Mouse (Mus musculus) kidney, postnatal 10 days (tissue): ENCODE results near the gene Sco1.
"Not testable (repeated sequence)": the region's sequence is repeated elsewhere in the genome, so short reads cannot be mapped to it uniquely, and the experiment has no call there.

Experiments used
- DNase-seq: peaks from one replicate; pipeline ENCODE4 v3.0.0; 2021; ENCODE audit warnings: mixed read lengths

Gene Sco1

DNA sequence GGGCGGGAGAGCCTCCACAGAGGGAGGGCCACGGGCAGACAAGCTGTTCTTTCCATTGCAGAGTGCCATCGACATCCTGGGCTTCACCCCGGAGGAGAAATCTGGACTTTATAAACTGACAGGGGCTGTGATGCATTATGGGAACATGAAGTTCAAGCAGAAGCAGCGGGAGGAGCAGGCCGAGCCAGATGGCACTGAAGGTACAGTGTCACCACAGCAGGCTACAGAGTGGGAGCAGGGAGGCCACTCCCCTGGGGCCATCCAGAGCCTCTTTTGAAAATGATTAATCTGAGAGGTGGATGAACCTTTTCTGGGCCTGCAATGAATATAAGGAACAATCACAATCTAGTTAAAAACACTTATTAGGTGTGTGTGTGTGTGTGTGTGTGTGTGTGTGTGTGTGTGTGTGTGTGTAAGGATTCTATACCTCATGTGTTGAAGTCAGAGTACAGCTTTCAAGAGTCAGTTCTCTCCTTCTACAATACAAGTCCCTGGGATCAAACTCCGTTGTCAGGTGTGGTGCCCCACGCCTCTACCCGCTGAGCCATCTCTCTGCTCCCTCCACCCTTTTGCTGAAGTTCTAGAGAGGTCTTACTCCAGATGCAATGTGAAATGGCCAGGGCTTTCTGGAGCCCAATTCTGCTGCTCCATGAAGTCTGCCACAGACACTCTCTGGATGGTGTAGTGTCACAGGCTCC is 34.1 kb downstream of the Sco1 start:
- no peak for DNase-seq

DNA sequence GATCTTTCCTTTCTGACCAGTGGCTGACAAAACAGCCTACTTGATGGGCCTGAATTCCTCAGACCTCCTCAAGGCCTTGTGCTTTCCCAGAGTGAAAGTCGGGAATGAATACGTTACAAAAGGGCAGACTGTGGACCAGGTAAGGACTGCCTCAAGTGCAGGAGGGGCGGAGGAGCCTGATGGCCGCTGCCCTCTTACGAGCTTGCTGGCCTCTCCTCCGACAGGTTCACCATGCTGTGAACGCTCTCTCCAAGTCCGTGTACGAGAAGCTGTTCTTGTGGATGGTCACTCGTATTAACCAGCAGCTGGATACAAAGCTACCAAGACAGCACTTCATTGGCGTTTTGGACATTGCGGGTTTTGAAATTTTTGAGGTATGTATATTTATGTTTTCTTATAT is 34.8 kb downstream of the Sco1 start:
- DNase-seq, result no peak

DNA sequence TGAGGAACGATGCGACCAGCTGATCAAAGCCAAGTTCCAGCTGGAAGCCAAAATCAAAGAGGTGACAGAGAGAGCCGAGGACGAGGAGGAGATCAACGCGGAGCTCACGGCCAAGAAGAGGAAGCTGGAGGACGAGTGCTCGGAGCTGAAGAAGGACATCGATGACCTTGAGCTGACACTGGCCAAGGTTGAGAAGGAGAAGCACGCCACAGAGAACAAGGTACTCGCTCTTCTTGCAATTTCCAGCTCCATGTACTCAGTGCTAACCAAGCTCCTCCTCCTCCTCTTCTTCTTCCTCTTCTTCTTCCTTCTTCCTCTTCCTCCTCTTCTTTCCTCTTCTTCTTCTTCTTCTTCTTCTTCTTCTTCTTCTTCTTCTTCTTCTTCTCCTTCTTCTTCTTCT is 39.9 kb downstream of the Sco1 start:
- not testable (repeated sequence) for DNase-seq

DNA sequence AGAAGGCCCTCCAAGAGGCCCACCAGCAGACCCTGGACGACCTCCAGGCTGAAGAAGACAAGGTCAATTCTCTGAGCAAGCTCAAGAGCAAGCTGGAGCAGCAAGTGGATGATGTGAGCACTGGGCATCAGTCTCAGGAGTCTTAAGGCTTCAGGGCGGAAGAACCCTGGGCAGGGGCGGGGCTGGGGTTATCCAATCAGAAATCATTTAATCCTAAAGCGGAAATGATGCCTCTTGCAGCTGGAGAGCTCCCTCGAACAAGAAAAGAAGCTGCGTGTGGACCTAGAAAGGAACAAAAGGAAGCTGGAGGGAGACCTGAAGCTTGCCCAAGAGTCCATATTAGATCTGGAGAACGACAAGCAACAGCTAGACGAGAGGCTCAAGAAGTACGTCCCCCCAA is 40.7 kb downstream of the Sco1 start:
- DNase-seq, result no peak

DNA sequence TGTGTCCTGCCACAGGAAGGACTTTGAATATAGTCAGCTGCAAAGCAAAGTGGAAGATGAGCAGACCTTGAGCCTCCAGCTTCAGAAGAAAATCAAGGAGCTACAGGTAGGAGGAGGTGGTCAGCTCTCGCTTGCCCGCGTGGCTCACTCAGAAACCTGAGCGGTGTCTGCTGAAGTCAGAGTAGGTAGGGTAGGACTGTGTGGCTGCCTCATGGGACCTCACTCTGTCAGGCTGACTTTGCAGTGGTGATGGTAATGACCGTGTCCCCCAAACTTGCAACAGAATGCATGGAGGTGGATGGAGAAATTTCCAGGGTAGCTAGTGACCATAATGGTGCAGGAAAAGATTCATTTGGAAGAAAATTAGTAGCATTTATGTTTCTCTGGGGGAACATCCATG is 41.2 kb downstream of the Sco1 start:
- no peak for DNase-seq

DNA sequence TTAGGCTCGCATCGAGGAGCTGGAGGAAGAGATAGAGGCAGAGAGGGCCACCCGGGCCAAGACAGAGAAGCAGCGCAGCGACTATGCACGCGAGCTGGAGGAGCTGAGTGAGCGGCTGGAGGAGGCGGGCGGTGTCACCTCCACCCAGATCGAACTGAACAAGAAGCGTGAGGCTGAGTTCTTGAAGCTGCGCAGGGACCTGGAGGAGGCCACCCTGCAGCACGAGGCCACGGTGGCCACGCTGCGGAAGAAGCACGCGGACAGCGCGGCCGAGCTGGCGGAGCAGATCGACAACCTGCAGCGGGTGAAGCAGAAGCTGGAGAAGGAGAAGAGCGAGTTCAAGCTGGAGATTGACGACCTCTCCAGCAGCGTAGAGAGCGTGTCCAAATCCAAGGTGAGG is 42.0 kb downstream of the Sco1 start:
- DNase-seq, result no peak

DNA sequence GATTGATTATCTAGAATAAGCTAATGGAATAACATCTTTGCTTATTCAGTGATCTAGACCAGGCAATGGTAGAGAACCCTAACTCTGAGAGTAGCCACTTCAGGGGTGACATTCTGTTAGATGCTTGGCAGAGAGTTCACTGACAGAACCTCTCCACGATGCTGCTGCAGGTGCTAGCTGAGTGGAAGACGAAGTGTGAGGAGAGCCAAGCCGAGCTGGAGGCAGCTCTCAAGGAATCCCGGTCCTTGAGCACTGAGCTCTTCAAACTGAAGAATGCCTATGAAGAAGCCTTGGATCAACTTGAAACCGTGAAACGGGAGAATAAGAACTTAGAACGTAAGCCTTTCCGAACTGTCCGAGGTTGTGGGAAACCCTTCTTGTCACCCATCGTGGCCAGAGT is 45.2 kb downstream of the Sco1 start:
- no peak for DNase-seq

DNA sequence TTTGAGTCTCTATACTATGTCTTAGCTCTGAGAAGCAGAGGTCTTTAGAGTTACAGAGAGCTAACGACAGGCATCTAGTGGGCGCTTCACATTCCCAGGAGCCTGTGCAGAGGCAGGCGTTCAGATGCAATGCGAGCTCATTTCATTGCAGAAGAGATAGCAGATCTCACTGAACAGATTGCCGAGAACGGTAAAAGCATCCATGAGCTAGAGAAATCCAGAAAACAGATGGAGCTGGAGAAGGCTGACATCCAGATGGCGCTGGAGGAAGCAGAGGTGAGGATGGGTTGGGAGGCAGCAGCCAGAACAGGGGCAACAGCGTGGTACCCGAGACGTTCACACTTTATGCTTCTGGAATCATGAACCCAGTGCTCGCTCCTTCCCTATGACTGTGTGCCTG is 46.0 kb downstream of the Sco1 start:
- no peak for DNase-seq

DNA sequence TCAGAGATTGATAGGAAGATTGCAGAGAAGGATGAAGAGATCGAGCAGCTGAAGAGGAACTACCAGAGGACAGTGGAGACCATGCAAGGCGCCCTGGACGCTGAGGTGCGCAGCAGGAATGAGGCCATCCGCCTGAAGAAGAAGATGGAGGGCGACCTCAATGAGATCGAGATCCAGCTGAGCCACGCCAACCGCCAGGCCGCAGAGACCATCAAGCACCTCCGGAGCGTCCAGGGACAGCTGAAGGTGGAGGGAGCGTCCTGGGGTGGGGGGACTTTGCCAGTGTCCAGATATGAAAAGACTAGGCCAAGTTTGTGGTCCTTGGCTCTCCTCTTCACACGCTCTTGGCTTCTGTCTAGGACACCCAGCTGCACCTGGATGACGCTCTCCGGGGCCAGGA is 46.8 kb downstream of the Sco1 start:
- no peak for DNase-seq

DNA sequence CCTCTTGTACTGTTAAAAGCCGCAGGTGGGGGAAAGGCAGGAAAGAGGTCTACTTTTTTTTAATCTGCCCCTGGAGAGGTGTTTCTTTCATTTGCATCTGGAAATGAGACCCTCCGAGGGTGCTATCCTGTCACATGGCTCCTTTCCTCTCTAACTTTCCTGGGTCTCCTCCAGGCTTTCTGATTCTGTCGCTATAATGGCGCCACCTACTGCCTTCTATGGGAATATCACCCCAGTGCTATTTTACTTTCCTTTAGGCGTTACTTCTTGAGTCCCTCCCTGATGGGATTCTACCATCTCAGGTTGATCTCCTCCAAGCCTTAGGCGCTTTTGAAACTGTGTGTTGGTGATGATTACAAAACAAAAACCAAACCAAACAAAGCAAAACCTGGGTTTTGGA is 47.7 kb downstream of the Sco1 start:
- peak; percentile 51 for DNase-seq

DNA sequence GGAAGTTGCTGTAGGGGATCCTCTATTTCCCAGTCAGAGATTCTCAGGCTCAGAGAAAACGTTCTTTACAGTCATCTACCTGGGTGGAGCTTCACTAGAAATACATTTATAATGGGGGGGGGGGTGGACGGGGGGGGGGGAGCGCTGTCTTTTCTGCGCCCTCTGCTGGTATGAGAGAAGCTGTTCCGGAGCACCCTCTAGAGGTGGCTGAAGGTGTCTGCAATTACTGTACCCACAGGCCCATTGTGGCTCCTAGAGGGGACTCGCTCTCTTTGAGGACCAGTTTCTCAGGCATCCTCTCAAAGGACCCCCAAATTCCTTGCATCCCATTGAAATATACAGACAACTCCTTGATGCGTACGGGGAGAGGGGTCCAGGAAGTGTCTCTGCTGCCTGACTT is 49.2 kb downstream of the Sco1 start:
- DNase-seq, result peak; percentile 69

DNA sequence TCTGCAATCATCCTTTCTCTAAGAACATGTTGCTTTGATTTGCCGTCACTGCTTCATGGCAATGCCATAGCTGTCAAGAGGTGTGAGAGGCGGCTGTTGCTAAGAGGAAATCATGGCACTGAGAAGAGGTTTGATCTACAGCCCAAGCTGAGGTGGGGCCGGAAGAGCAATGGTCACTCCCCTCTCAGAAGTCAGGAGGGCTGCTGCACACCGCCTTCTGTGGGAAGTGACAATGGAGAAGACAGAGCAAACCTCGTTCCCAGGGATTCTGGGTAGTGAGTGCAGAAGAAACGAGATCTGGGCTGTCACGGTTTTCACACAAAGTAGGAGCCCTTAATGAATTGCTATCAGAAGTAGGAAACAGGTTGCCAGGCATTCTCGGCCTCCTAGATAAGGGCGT is 50.8 kb downstream of the Sco1 start:
- DNase-seq, result no peak

DNA sequence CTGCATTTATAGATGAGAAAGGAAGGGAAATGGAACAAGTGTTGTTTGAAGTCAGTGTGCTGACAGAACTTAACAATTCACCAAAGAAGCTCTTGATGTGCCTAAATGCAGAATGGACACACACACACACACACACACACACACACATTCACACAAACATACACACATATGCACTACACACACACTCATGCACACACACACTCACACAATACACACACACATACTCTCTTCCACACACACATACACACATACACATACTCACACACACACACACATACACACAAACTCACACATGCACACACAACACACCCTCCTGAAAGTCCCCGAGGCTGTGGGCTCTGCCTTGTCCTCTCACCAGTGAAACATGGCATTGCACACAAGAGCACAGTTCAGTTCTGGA is 51.8 kb downstream of the Sco1 start:
- no peak for DNase-seq

DNA sequence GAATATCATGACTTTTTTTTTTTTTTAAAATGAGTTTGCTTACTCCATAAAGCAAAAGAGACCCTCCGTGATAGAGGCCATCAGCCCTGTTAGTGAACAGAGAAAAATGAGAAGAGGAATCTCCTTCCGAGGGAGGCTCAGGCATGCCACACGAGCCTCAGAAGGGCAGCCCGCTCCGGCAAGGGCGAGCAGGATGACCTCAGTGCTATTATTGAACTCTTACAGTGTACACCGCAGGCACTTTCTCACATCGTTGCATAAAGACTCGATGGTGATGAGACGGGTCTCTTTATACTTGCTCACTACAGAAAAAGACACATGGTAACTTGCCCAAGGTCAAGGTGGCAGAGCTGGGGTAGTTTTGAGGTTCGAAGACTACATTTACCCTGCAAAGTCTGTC is 52.2 kb downstream of the Sco1 start:
- no peak for DNase-seq

DNA sequence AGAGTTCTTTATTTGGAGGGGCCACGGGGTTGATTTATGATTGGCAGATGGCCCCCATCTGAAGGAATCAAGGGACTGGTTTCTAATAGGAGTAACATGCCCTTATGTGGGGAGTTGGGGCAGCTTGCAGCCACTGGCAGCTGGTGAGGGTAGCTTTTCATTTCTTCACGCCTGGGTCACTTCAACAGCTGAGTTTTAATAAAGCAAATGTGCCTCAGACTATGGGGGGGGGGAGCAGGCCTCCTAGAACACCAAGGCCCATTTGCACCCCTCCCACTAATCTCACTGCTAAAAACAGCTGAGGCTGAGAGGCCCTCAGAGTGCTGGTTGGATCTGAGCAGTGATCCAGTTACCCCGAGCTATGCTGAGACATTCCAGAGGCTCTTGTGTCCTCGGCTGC is 53.2 kb downstream of the Sco1 start:
- no peak for DNase-seq

DNA sequence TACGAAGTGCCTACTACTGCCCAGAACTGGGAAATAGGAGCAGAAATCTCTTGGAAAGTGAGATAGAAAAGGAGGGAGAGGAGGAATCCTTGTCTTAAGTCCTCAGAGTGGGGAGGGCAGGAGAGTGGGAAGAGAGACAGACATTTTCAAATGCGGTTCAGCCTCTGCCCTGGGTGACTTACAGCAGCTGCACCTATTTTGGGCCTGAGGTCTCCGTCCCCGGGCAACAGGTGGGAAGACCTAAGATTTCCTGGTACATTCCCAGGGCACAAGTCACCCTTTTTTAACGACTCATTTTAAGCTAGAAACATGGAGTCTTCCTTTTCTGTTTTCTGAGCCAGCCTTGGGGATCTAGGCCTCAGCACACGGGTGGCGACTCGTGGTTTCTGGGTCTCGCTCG is 54.5 kb downstream of the Sco1 start:
- no peak for DNase-seq

DNA sequence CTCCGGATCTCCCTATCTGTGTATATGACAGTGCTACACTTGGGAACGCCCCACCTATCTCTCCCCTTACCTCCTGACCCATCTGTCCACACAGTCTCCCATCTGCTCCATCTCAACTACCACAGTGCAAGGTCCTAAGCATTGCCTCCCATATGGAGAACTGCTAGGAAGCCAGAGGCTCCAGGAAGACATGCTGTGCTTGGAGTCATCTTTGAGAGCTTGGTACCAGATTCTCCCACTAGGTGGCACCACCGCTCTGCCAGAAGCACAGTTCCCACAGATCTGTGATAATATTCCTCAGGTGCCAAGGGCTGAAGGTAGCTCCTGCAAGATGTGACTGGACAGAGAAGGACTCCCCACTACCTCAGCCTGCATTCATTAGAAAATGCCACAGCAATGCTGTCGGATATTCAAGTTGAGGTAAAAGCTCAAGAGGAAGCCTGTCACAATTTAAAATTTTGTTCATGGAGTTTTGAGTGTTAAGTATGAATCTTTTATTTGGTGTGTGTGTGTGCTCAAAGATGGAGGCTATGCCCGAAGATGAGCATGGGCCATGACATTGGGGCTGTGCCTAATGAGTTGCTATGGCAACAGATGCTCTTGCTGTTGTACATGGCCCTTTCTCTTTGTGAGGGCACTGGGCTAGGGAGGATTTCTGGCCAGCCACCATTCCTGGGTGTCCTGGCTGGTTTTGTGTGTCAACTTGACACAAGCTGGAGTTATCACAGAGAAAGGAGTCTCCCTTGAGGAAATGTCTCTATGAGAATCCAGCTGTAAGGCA is 57.9 kb downstream of the Sco1 start:
- peak; percentile 84 for DNase-seq

DNA sequence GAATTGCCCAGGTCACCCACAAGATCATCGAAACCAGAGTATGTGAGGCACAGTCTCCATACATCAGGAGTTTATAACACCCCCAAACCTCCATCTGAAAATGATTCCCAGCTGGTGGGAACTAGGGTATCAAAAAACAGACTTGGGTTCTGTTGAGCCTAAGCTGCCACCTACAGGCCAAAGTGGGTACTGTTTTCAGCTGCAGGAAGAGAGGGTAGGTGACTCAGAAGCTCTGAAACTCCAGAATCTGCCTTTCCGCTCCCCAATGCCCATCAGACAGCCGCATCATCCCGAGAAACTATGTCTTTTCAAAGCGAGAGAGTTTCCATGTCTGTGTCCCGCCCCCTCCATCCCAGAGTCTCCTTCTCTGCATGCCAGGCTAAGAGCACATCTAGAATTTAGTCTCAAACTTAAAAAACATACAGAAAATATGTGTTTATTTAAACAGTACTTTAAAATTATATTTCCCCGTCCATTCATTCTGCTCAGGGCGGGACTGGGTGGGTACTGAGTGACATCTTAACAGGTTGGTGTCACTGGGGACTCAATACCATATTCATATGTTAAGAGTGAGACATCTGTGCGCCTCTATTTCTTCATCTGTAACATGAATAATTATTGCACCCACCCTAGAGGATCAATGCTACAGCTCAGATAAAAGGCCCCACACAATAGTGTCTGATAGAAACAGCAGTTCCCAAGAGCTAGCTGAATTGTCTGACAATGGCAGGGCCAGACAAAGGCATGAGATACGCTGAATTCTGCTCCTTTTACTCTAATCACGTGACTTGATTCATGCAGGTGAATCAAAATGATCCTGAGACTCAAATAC is 59.8 kb downstream of the Sco1 start:
- peak; percentile 83 for DNase-seq

DNA sequence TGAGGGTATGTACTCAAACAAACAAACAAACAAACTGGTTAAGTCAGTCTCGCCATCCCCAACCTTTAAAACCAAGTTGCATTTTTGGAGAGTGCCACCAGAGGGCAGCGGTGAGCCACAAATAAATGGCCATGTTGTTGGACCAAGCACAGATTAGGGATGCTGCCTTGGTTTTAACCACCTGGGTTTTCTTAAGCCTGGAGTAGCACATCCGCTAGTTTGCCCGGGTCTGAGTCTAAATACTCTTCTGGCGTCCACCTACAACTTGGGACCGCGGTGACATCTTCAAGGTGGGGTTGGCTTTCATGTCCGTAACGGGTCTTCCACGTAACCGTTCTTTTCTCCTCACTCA is 60.4 kb downstream of the Sco1 start:
- peak; percentile 81 for DNase-seq

DNA sequence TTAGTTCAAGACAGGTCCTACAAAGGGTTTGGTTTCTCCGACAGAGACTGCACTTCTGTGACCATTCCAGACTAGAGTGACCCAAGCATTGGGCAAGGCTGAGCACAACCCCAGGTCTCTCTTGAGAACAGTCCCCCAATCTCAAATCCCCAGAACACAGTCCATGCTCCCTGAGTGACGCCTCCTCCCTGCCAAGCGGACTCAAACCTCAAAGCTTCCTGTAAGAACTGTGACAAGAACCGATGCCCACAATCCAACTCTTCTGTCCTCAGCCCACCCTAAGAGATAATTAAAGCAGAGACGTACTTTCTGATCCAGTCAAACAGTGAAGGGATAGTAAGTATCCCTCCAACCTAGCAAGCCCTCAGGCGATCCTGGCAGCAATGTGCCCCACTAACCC is 60.9 kb downstream of the Sco1 start:
- no peak for DNase-seq

DNA sequence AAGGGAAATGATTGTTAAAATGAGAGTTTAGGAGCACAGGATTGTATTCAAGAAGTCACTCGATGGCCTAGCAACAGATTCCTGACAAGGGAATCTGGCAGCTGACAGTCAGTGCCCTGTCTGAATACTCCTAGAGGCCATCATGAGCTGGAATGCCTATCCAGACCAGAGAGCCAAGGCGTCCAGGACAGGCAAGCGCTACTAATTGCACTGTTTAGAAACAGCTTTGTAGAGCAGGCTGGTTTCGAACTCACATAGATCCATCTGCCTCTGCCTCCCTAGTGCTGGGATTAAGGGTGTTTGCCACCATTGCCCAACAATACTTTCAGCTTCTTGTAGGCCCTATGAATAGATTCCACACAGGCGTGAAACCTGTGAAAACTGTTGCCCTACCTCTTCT is 61.8 kb downstream of the Sco1 start:
- DNase-seq, result no peak

DNA sequence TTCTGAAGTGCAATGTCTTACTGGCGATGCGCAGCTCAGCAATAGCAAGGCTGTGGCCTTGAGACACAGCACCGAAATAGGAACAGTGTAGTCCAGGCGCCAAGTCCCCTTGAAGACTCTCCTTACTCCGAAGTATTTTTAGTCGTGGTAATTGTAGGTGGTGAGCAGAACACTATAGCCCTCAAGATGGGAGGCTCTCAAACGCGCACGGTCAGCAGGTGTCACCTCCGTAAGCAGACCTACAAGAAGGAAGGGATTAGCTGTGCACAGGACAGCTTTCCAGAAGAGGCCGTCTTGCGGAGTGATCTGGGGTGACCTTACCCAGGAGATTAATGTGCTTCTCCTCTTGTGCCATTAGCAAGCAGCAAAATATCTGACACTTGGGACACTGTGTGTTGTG is 62.4 kb downstream of the Sco1 start:
- DNase-seq, result no peak
